Mouse (Mus musculus): ENCODE measurements around the gene Polr2g. TPM values are rescaled to one million over a fixed set of nuclear protein-coding genes. Genes with fewer than 3 reads are reported as not detected.

The Polr2g gene
- polyA plus RNA-seq (2014; fragmentation: Illumina TruSeq; extraction: RNeasy Lipid Tissue Mini Kit (QIAGEN cat#74804); ENCODE audit: low read depth, low replicate concordance): 19.2 TPM

GRCm38 (mm10) chr19:8798264-8798946, at the start of gene Polr2g:
Gene Polr2g (minus strand): TSS chr19:8798577.

GRCm38 (mm10) chr19:8839103-8839907, 40.9 kb upstream of the Polr2g start, which contains the start of gene Gng3:
Gene Gng3 (minus strand): TSS chr19:8839194.

GRCm38 (mm10) chr19:8837251-8837791, 38.9 kb upstream of the Polr2g start, which contains the start of gene Bscl2:
Gene Bscl2 (plus strand): TSS chr19:8837467.

GRCm38 (mm10) chr19:8829660-8830059, 31.3 kb upstream of the Polr2g start, which contains the start of gene AC129217.1:
Gene AC129217.1 (plus strand): TSS chr19:8829773.

GRCm38 (mm10) chr19:8819596-8820423, 21.4 kb upstream of the Polr2g start, which contains the start of gene Hnrnpul2:
Gene Hnrnpul2 (plus strand): TSS chr19:8820010.

GRCm38 (mm10) chr19:8818801-8819595, 20.6 kb upstream of the Polr2g start, which contains the start of gene Ttc9c:
Gene Ttc9c (minus strand): TSS chr19:8819333.

GRCm38 (mm10) chr19:8802130-8802821, 3.9 kb upstream of the Polr2g start, which contains the start of gene Zbtb3:
Gene Zbtb3 (plus strand): TSS chr19:8802555.

GRCm38 (mm10) chr19:8786008-8786781, 12.2 kb downstream of the Polr2g start, which contains the start of gene Taf6l:
Gene Taf6l (minus strand): TSS chr19:8786417.

GRCm38 (mm10) chr19:8774086-8774835, 24.1 kb downstream of the Polr2g start, which contains the start of gene Tmem179b:
Gene Tmem179b (minus strand): TSS chr19:8774467.

GRCm38 (mm10) chr19:8770567-8771270, 27.7 kb downstream of the Polr2g start, which contains the start of gene Tmem223:
Gene Tmem223 (plus strand): TSS chr19:8770996.

GRCm38 (mm10) chr19:8756635-8757387, 41.6 kb downstream of the Polr2g start, which contains the start of gene Nxf1:
Gene Nxf1 (plus strand): TSS chr19:8757073.

Other genes starting within 250 kb of the Polr2g start
- gene Slc22a8, start 207.3 kb downstream of the Polr2g start, polyA plus RNA-seq (2014; fragmentation: Illumina TruSeq; extraction: RNeasy Lipid Tissue Mini Kit (QIAGEN cat#74804); ENCODE audit: low read depth, low replicate concordance): not detected
- not detected for gene Slc22a6, start 180.5 kb downstream of the Polr2g start, polyA plus RNA-seq (2014; fragmentation: Illumina TruSeq; extraction: RNeasy Lipid Tissue Mini Kit (QIAGEN cat#74804); ENCODE audit: low read depth, low replicate concordance)
- 0.08 TPM for gene Chrm1, start 134.8 kb downstream of the Polr2g start, polyA plus RNA-seq (2014; fragmentation: Illumina TruSeq; extraction: RNeasy Lipid Tissue Mini Kit (QIAGEN cat#74804); ENCODE audit: low read depth, low replicate concordance)
- gene Slc3a2, start 75.2 kb downstream of the Polr2g start, polyA plus RNA-seq (2014; fragmentation: Illumina TruSeq; extraction: RNeasy Lipid Tissue Mini Kit (QIAGEN cat#74804); ENCODE audit: low read depth, low replicate concordance): 49.2 TPM
- 8.7 TPM for gene Wdr74, start 62.8 kb downstream of the Polr2g start, polyA plus RNA-seq (2014; fragmentation: Illumina TruSeq; extraction: RNeasy Lipid Tissue Mini Kit (QIAGEN cat#74804); ENCODE audit: low read depth, low replicate concordance)
- gene 1700092M07Rik, start 57.9 kb downstream of the Polr2g start, polyA plus RNA-seq (2014; fragmentation: Illumina TruSeq; extraction: RNeasy Lipid Tissue Mini Kit (QIAGEN cat#74804); ENCODE audit: low read depth, low replicate concordance): not detected
- gene Stx5a, start 57.2 kb downstream of the Polr2g start, polyA plus RNA-seq (2014; fragmentation: Illumina TruSeq; extraction: RNeasy Lipid Tissue Mini Kit (QIAGEN cat#74804); ENCODE audit: low read depth, low replicate concordance): 45.2 TPM
- 39.4 TPM for gene Nxf1, start 41.5 kb downstream of the Polr2g start, polyA plus RNA-seq (2014; fragmentation: Illumina TruSeq; extraction: RNeasy Lipid Tissue Mini Kit (QIAGEN cat#74804); ENCODE audit: low read depth, low replicate concordance)
- gene Tmem223, start 27.6 kb downstream of the Polr2g start, polyA plus RNA-seq (2014; fragmentation: Illumina TruSeq; extraction: RNeasy Lipid Tissue Mini Kit (QIAGEN cat#74804); ENCODE audit: low read depth, low replicate concordance): 19.2 TPM
- 30.8 TPM for gene Tmem179b, start 24.1 kb downstream of the Polr2g start, polyA plus RNA-seq (2014; fragmentation: Illumina TruSeq; extraction: RNeasy Lipid Tissue Mini Kit (QIAGEN cat#74804); ENCODE audit: low read depth, low replicate concordance)
- gene Taf6l, start 12.2 kb downstream of the Polr2g start, polyA plus RNA-seq (2014; fragmentation: Illumina TruSeq; extraction: RNeasy Lipid Tissue Mini Kit (QIAGEN cat#74804); ENCODE audit: low read depth, low replicate concordance): not detected
- not detected for gene Zbtb3, start 4.0 kb upstream of the Polr2g start, polyA plus RNA-seq (2014; fragmentation: Illumina TruSeq; extraction: RNeasy Lipid Tissue Mini Kit (QIAGEN cat#74804); ENCODE audit: low read depth, low replicate concordance)
- gene Ttc9c, start 20.8 kb upstream of the Polr2g start, polyA plus RNA-seq (2014; fragmentation: Illumina TruSeq; extraction: RNeasy Lipid Tissue Mini Kit (QIAGEN cat#74804); ENCODE audit: low read depth, low replicate concordance): 27.0 TPM
- 49.7 TPM for gene Hnrnpul2, start 21.4 kb upstream of the Polr2g start, polyA plus RNA-seq (2014; fragmentation: Illumina TruSeq; extraction: RNeasy Lipid Tissue Mini Kit (QIAGEN cat#74804); ENCODE audit: low read depth, low replicate concordance)
- not detected for gene AC129217.1, start 31.2 kb upstream of the Polr2g start, polyA plus RNA-seq (2014; fragmentation: Illumina TruSeq; extraction: RNeasy Lipid Tissue Mini Kit (QIAGEN cat#74804); ENCODE audit: low read depth, low replicate concordance)
- gene Bscl2, start 38.9 kb upstream of the Polr2g start, polyA plus RNA-seq (2014; fragmentation: Illumina TruSeq; extraction: RNeasy Lipid Tissue Mini Kit (QIAGEN cat#74804); ENCODE audit: low read depth, low replicate concordance): 6.6 TPM
- not detected for gene Gng3, start 40.6 kb upstream of the Polr2g start, polyA plus RNA-seq (2014; fragmentation: Illumina TruSeq; extraction: RNeasy Lipid Tissue Mini Kit (QIAGEN cat#74804); ENCODE audit: low read depth, low replicate concordance)
- not detected for gene Lrrn4cl, start 52.2 kb upstream of the Polr2g start, polyA plus RNA-seq (2014; fragmentation: Illumina TruSeq; extraction: RNeasy Lipid Tissue Mini Kit (QIAGEN cat#74804); ENCODE audit: low read depth, low replicate concordance)
- 32.8 TPM for gene Ubxn1, start 72.9 kb upstream of the Polr2g start, polyA plus RNA-seq (2014; fragmentation: Illumina TruSeq; extraction: RNeasy Lipid Tissue Mini Kit (QIAGEN cat#74804); ENCODE audit: low read depth, low replicate concordance)
- 2.7 TPM for gene Uqcc3, start 82.3 kb upstream of the Polr2g start, polyA plus RNA-seq (2014; fragmentation: Illumina TruSeq; extraction: RNeasy Lipid Tissue Mini Kit (QIAGEN cat#74804); ENCODE audit: low read depth, low replicate concordance)
- gene Lbhd1, start 85.2 kb upstream of the Polr2g start, polyA plus RNA-seq (2014; fragmentation: Illumina TruSeq; extraction: RNeasy Lipid Tissue Mini Kit (QIAGEN cat#74804); ENCODE audit: low read depth, low replicate concordance): 49.1 TPM
- gene Gm49403, start 85.4 kb upstream of the Polr2g start, polyA plus RNA-seq (2014; fragmentation: Illumina TruSeq; extraction: RNeasy Lipid Tissue Mini Kit (QIAGEN cat#74804); ENCODE audit: low read depth, low replicate concordance): not detected
- 9.1 TPM for gene 1810009A15Rik, start 90.3 kb upstream of the Polr2g start, polyA plus RNA-seq (2014; fragmentation: Illumina TruSeq; extraction: RNeasy Lipid Tissue Mini Kit (QIAGEN cat#74804); ENCODE audit: low read depth, low replicate concordance)
- gene Gm49416, start 90.3 kb upstream of the Polr2g start, polyA plus RNA-seq (2014; fragmentation: Illumina TruSeq; extraction: RNeasy Lipid Tissue Mini Kit (QIAGEN cat#74804); ENCODE audit: low read depth, low replicate concordance): not detected
- gene Ints5, start 94.4 kb upstream of the Polr2g start, polyA plus RNA-seq (2014; fragmentation: Illumina TruSeq; extraction: RNeasy Lipid Tissue Mini Kit (QIAGEN cat#74804); ENCODE audit: low read depth, low replicate concordance): 0.77 TPM
- gene Ganab, start 99.5 kb upstream of the Polr2g start, polyA plus RNA-seq (2014; fragmentation: Illumina TruSeq; extraction: RNeasy Lipid Tissue Mini Kit (QIAGEN cat#74804); ENCODE audit: low read depth, low replicate concordance): 79.5 TPM
- gene B3gat3, start 121.8 kb upstream of the Polr2g start, polyA plus RNA-seq (2014; fragmentation: Illumina TruSeq; extraction: RNeasy Lipid Tissue Mini Kit (QIAGEN cat#74804); ENCODE audit: low read depth, low replicate concordance): 6.2 TPM
- gene Rom1, start 130.8 kb upstream of the Polr2g start, polyA plus RNA-seq (2014; fragmentation: Illumina TruSeq; extraction: RNeasy Lipid Tissue Mini Kit (QIAGEN cat#74804); ENCODE audit: low read depth, low replicate concordance): 0.50 TPM
- 5.5 TPM for gene Eml3, start 131.0 kb upstream of the Polr2g start, polyA plus RNA-seq (2014; fragmentation: Illumina TruSeq; extraction: RNeasy Lipid Tissue Mini Kit (QIAGEN cat#74804); ENCODE audit: low read depth, low replicate concordance)
- gene Mta2, start 143.3 kb upstream of the Polr2g start, polyA plus RNA-seq (2014; fragmentation: Illumina TruSeq; extraction: RNeasy Lipid Tissue Mini Kit (QIAGEN cat#74804); ENCODE audit: low read depth, low replicate concordance): 28.0 TPM
- 2.6 TPM for gene Tut1, start 155.3 kb upstream of the Polr2g start, polyA plus RNA-seq (2014; fragmentation: Illumina TruSeq; extraction: RNeasy Lipid Tissue Mini Kit (QIAGEN cat#74804); ENCODE audit: low read depth, low replicate concordance)
- 44.9 TPM for gene Eef1g, start 168.5 kb upstream of the Polr2g start, polyA plus RNA-seq (2014; fragmentation: Illumina TruSeq; extraction: RNeasy Lipid Tissue Mini Kit (QIAGEN cat#74804); ENCODE audit: low read depth, low replicate concordance)
- 3.2 TPM for gene Ahnak, start 190.7 kb upstream of the Polr2g start, polyA plus RNA-seq (2014; fragmentation: Illumina TruSeq; extraction: RNeasy Lipid Tissue Mini Kit (QIAGEN cat#74804); ENCODE audit: low read depth, low replicate concordance)